Mouse (Mus musculus) neural tube, embryonic 13.5 days (tissue): Measurements from ENCODE around the gene B4galt4. TPM values are rescaled to one million over a fixed set of nuclear protein-coding genes. Genes with fewer than 3 reads are reported as not detected.

ENCODE experiments used
- ATAC-seq: fragments of 200-750 bp; cut with Nextera tagmentation; 2 replicates; pipeline ENCODE4 v1.8.0; 2017; ENCODE audit warnings: low read depth, mild to moderate bottlenecking, moderate TSS enrichment, moderate library complexity
- H3K27ac ChIP-seq: fragments of 300-500 bp; sonication (generic); replicated peaks from 2 replicates; pipeline ENCODE4 v1.5.1; 2015; ENCODE audit warnings: moderate library complexity, mild to moderate bottlenecking, inconsistent platforms
- H3K27me3 ChIP-seq: fragments of 300-500 bp; sonication (generic); 2 replicates; pipeline ENCODE4 v1.6.1; 2015; ENCODE audit warnings: mild to moderate bottlenecking, inconsistent platforms
- H3K36me3 ChIP-seq: fragments of 300-500 bp; sonication (generic); 2 replicates; pipeline ENCODE4 v1.6.1; 2015; ENCODE audit warnings: mild to moderate bottlenecking, inconsistent platforms
- H3K4me1 ChIP-seq: fragments of 300-500 bp; sonication (generic); replicated peaks from 2 replicates; pipeline ENCODE4 v1.6.1; 2015; ENCODE audit warnings: inconsistent platforms
- H3K4me2 ChIP-seq: fragments of 300-500 bp; sonication (generic); 2 replicates; pipeline ENCODE4 v1.6.1; 2015; ENCODE audit warnings: inconsistent platforms, mild to moderate bottlenecking, moderate library complexity
- H3K4me3 ChIP-seq: fragments of 300-500 bp; sonication (generic); 2 replicates; pipeline ENCODE4 v1.5.1; 2015; ENCODE audit warnings: mild to moderate bottlenecking, inconsistent platforms
- H3K9ac ChIP-seq: fragments of 300-500 bp; sonication (generic); 2 replicates; pipeline ENCODE4 v1.6.1; 2015; ENCODE audit warnings: moderate library complexity, mild to moderate bottlenecking, inconsistent platforms
- H3K9me3 ChIP-seq: fragments of 300-500 bp; sonication (generic); 2 replicates; pipeline ENCODE4 v1.6.1; 2016; ENCODE audit warnings: inconsistent platforms
- WGBS: fragments of 180-500 bp; shearing (Covaris S2); methylation state at CpG from one replicate; pipeline ENCODE4 v1.1.7; 2015; 5-methylcytosine and 5-hydroxymethylcytosine counted together
- polyA plus RNA-seq: library from polyadenylated mRNA; unstranded; fragments of >200 nt; fragmentation: Nextera tagmentation; extraction: Ambion mirVana; gene quantifications from 2 replicates; pipeline ENCODE4 v1.2.1, GENCODE M21; 2015

Gene B4galt4
- polyA plus RNA-seq, 1 experiment from 2014 or later, result 28.5 TPM

DNA sequence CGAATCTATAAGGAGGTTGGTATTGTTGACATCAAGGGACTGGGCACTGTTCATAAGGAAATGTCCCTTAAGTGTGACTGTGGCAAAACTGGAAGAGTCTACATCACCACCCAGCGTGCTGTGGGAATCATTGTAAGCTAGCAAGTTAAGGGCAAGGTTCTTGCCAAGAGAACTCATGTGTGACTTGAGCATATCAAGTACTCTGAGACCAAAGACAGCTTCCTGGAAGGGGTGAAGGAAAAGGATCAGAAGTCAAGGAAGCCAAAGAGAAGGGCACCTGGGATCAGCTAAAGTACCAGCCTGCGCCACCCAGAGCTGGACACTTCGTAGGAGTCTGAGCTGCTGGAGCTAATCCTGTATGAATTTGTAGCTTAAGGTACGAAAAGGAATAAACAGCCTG, 18.2 kb downstream of the B4galt4 start:
- Histone ChIP-seq H3K4me1 (0 out of 2 replicates have a peak, but pooled peaks cover 2% of the 10 kb centered on the region), H3K9me3 (no peaks in the 10 kb centered on the region), H3K9ac (no peak overlapping the region), H3K36me3 (peaks cover 32% of the 10 kb centered on the region), H3K27ac (no peak overlapping the region), H3K4me2 (no peak overlapping the region), H3K27me3 (no peaks in the 10 kb centered on the region), H3K4me3 (no peak overlapping the region)
- 93% methylated on average over 5 of the region's 5 CpGs for WGBS
- ATAC-seq, result no peak

DNA sequence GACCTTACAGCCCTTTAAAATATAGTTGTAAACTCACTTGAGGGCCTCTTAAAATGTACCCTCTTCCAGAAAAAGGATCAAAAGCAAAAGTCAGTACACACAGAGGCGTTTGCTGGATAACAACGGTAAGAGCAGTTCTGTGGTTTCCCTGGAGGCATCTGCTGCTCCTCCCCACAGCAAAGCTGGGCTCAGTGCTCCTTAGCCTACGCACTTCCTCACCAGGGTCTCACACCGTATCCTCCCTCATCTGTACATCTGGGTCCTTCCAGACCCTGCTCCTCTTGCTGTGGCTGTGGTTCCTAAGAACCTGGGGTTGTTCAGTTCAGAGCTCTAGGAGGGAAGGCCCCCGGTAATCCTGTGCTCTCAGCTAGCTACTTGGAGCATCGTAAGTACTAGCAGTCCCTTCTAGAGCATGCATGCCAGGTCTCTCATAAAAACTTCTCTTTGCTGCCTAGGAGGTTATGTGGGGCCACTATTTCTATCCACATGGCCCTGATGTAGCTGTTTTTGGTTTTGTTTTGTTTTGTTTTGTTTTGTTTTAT, 18.8 kb downstream of the B4galt4 start:
- no peak for ATAC-seq
- WGBS, result 87% methylated on average over 6 of the region's 6 CpGs
- no peak overlapping the region for H3K27ac ChIP-seq
- no peak overlapping the region for H3K9ac ChIP-seq
- no peaks in the 10 kb centered on the region for H3K9me3 ChIP-seq
- H3K4me2 ChIP-seq, result no peak overlapping the region
- peaks cover 32% of the 10 kb centered on the region for H3K36me3 ChIP-seq
- no peaks in the 10 kb centered on the region for H3K27me3 ChIP-seq
- H3K4me1 ChIP-seq, result 0 out of 2 replicates have a peak, but pooled peaks cover 1% of the 10 kb centered on the region
- H3K4me3 ChIP-seq, result no peak overlapping the region

DNA sequence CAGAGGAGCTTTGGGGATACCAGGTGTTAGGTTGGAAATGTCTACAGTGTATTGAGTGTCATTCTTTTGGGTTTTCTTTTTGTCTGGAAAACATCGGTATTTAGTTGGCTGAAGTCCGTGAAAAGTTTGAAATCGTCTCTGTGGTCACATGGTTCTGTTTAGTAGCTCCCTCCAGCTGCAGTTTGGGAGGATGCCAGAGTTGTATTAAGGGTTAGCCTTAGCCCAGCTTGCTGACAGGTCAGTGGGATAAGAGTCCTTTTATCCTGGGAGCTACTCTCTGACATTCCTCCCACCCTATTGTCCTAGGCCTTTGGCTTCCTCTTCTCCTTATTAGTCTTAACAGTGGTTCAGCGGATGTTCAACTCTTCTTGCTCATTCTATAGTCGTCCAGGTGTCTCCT, 19.9 kb downstream of the B4galt4 start:
- Histone ChIP-seq H3K4me1 (no peaks in the 10 kb centered on the region), H3K4me2 (no peak overlapping the region), H3K27me3 (no peaks in the 10 kb centered on the region), H3K4me3 (no peak overlapping the region), H3K27ac (no peak overlapping the region), H3K36me3 (peaks cover 36% of the 10 kb centered on the region), H3K9ac (no peak overlapping the region), H3K9me3 (no peaks in the 10 kb centered on the region)
- no peak for ATAC-seq
- 86% methylated on average over 5 of the region's 5 CpGs for WGBS

DNA sequence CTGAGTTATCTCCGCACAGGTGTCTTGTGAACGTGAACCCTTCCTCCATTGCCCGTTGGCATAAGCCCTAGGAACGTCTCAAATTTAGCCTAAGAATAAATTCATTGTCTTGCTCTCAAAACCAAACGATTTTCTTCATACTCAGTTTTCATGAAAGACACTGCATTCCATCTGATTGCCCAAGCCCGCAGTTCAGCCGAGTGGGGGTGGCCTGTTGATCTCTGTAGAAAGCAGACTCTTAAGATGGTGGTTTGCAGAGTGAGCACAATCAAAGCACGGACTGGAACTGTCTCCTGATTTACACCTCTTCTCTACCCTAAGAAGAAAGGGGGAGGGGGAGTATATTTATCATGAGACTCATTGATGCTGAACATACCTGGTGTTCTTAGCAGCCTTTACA, 20.3 kb downstream of the B4galt4 start:
- H3K36me3 ChIP-seq, result peaks cover 39% of the 10 kb centered on the region
- no peak for ATAC-seq

DNA sequence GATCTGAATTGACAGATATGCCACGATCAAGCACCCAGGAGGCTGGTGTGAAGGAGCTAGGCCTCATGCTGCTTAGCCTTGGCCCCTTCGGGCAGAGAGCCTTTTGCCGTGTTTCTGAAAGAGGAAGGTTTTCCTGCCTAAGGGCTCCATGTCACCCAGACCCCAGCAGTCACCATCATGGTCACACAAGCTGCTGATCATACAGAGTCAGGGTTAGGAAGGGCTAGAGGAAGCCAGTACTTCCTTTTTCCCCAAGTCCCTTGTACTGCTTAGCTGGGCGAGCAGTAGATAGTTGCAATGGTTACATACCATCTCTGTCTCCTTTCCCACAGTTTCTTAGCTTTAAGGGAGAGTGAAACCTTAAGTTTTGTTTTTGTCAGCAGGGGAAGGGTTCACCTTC, 21.4 kb downstream of the B4galt4 start:
- no peak for ATAC-seq
- H3K4me2 ChIP-seq, result no peak overlapping the region
- H3K27ac ChIP-seq, result no peak overlapping the region
- H3K36me3 ChIP-seq, result peaks cover 39% of the 10 kb centered on the region
- no peaks in the 10 kb centered on the region for H3K9me3 ChIP-seq
- WGBS, result 87% methylated on average over 4 of the region's 4 CpGs
- no peaks in the 10 kb centered on the region for H3K4me1 ChIP-seq
- H3K4me3 ChIP-seq, result no peak overlapping the region
- H3K27me3 ChIP-seq, result no peaks in the 10 kb centered on the region
- H3K9ac ChIP-seq, result no peak overlapping the region

More for the DNA sequence above, 20.3 kb downstream of the B4galt4 start:
- H3K4me2 ChIP-seq, result no peak overlapping the region
- no peaks in the 10 kb centered on the region for H3K4me1 ChIP-seq
- H3K9me3 ChIP-seq, result no peaks in the 10 kb centered on the region
- H3K27ac ChIP-seq, result no peak overlapping the region
- WGBS, result 83% methylated on average over 8 of the region's 8 CpGs
- H3K9ac ChIP-seq, result no peak overlapping the region
- H3K27me3 ChIP-seq, result no peaks in the 10 kb centered on the region
- H3K4me3 ChIP-seq, result no peak overlapping the region

DNA sequence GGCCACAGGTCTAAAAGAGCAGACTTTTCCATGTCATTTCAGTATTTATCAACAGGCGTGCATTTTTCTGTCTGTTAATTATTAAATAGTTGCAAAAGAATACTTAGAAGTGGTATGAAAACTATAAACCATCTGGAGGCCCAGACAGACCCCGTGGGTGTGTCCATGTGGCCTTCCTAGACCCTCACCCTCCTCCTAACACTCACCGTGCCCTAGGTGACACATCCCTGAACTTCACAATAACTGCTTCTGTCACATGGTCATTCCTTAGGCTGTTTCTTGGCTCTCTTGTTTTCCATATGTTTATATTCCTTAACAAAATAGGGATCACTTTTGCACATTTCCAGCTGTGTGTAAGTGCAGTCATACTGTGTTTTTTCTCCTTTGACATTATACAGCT, 24.6 kb downstream of the B4galt4 start:
- Histone ChIP-seq H3K27me3 (no peaks in the 10 kb centered on the region), H3K4me2 (no peak overlapping the region), H3K4me3 (no peak overlapping the region), H3K27ac (no peak overlapping the region), H3K4me1 (0 out of 2 replicates have a peak, but pooled peaks cover under 1% of the 10 kb centered on the region), H3K36me3 (peaks cover 30% of the 10 kb centered on the region), H3K9ac (no peak overlapping the region), H3K9me3 (no peaks in the 10 kb centered on the region)
- no peak for ATAC-seq
- WGBS, result 54% methylated on average over 3 of the region's 3 CpGs

DNA sequence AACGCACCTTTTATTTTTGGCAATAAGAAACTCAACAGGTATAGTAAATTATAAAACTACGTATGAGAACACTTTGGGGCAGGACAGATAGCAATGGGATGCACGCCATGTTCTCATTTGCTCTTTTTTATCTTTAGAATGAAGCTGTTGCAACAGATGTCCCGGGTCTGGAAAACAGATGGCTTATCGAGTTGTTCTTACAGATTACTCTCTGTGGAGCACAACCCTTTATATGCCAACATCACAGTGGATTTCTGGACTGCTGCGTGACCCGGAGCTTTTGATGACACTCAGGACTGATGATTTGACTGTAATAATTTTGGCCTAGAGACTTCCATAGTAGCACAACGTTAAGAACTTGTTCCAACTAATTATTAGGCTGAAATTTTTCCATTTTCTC, 25.7 kb downstream of the B4galt4 start:
- H3K36me3 ChIP-seq, result peaks cover 30% of the 10 kb centered on the region
- H3K4me3 ChIP-seq, result no peak overlapping the region
- no peaks in the 10 kb centered on the region for H3K9me3 ChIP-seq
- H3K27ac ChIP-seq, result no peak overlapping the region
- ATAC-seq, result no peak
- no peaks in the 10 kb centered on the region for H3K27me3 ChIP-seq
- H3K9ac ChIP-seq, result no peak overlapping the region
- peaks cover 7% of the 10 kb centered on the region for H3K4me1 ChIP-seq
- H3K4me2 ChIP-seq, result no peak overlapping the region
- 83% methylated on average over 8 of the region's 8 CpGs for WGBS

DNA sequence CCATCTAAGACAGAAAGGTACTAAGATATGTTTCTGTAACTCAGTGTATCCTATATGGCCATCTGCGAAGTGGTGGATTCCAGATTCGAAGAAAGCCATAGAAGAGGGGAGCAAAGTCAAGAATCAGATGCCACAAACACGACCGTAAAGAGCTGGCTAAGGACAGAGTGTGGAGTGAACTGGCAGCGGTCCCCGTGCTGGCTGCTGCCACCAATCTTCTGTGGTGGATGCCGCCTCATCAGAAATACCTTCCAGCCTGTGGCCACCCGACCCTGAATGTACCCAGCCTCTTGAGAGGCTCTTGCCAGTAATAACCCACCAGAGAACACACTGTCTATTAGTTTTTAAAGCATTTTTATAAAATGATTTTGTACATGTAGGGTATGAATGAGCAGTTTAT, 26.3 kb downstream of the B4galt4 start:
- Histone ChIP-seq H3K36me3 (peaks cover 29% of the 10 kb centered on the region), H3K4me1 (peaks cover 13% of the 10 kb centered on the region), H3K9ac (no peak overlapping the region), H3K4me3 (no peak overlapping the region), H3K9me3 (no peaks in the 10 kb centered on the region), H3K4me2 (no peak overlapping the region), H3K27me3 (no peaks in the 10 kb centered on the region), H3K27ac (no peak overlapping the region)
- WGBS, result 97% methylated on average over 8 of the region's 8 CpGs
- ATAC-seq, result no peak

DNA sequence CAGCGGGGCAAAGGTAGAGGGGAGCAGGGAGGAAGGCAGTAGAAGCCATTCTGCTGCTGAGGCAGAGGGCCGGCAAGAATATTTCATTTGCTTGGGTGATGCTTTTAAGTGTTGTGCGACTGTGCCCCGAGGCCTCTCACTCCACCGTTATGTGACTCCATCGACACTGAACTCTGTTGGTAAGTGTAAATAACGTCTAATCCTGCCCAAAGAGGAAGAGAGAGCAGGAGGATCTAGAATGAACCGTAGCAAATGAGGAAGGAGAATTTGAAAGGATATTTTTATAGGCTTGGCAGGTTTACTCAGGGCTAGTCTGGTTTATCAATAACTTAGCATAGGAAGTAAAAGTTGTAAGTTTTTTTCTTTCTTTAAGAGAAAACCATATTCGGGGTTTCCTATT, 27.5 kb downstream of the B4galt4 start:
- Histone ChIP-seq H3K9me3 (no peaks in the 10 kb centered on the region), H3K4me3 (no peak overlapping the region), H3K27me3 (no peaks in the 10 kb centered on the region), H3K4me2 (no peak overlapping the region), H3K9ac (no peak overlapping the region), H3K27ac (no peak overlapping the region), H3K36me3 (peaks cover 28% of the 10 kb centered on the region), H3K4me1 (peaks cover 15% of the 10 kb centered on the region)
- ATAC-seq, result no peak
- 83% methylated on average over 9 of the region's 9 CpGs for WGBS

DNA sequence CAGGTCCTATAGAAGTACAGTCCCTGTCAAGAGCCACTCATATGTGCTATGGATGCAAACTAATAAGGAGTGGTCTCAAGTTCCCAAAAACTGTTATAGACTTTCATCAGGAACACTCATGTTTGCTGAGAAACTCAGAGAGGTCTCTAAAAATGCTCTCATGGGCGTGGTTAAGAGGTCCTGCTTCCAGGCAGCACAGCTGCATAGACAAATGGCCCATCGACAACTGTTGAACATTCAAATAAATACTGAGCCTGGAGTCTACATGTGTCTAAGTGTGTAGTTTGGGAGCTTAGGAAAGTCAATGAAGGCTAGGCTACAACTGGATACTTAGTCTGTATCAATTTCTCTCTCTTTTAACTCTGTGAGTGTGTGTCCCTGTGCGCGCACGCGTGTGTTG, 29.1 kb downstream of the B4galt4 start:
- Histone ChIP-seq H3K4me1 (peaks cover 18% of the 10 kb centered on the region), H3K9ac (no peak overlapping the region), H3K4me2 (no peak overlapping the region), H3K4me3 (no peak overlapping the region), H3K27ac (no peak overlapping the region), H3K27me3 (no peaks in the 10 kb centered on the region), H3K36me3 (peaks cover 28% of the 10 kb centered on the region), H3K9me3 (no peaks in the 10 kb centered on the region)
- no peak for ATAC-seq
- 93% methylated on average over 6 of the region's 6 CpGs for WGBS

DNA sequence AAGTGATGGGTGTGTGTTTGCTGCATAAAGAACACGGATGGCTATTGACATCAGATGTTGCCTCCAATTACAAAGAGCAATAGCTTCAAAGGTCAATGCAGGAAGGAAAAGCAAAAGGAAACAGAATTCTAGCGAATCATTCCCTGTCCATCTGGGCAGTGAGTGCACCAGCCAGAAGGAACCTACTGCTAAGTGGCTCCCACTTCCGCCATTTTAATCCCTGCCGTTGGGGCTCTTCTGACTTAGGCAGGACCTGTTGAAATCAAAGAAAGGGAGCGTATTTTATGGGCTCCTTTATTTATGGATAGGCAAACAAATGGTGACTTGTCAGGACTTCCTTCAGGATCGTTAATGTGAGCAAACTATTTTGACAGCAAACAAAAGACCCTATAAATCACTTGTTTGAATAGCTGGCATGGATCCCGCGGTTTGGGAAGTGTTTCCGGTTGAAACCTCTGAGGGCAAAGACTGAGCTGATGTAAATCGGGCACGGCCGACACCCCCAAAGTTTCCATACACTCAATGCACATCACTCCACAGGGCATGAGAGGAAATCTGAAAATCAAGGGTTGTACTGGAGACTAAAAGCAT, 30.9 kb downstream of the B4galt4 start:
- no peak for ATAC-seq
- H3K36me3 ChIP-seq, result peaks cover 14% of the 10 kb centered on the region
- no peak overlapping the region for H3K4me3 ChIP-seq
- H3K27me3 ChIP-seq, result no peaks in the 10 kb centered on the region
- H3K4me1 ChIP-seq, result peaks cover 18% of the 10 kb centered on the region
- 14% methylated on average over 12 of the region's 12 CpGs for WGBS
- no peaks in the 10 kb centered on the region for H3K9me3 ChIP-seq
- H3K9ac ChIP-seq, result no peak overlapping the region
- no peak overlapping the region for H3K27ac ChIP-seq
- H3K4me2 ChIP-seq, result peak overlapping the region; percentile 24; the same call in 1 of the 2 replicates

DNA sequence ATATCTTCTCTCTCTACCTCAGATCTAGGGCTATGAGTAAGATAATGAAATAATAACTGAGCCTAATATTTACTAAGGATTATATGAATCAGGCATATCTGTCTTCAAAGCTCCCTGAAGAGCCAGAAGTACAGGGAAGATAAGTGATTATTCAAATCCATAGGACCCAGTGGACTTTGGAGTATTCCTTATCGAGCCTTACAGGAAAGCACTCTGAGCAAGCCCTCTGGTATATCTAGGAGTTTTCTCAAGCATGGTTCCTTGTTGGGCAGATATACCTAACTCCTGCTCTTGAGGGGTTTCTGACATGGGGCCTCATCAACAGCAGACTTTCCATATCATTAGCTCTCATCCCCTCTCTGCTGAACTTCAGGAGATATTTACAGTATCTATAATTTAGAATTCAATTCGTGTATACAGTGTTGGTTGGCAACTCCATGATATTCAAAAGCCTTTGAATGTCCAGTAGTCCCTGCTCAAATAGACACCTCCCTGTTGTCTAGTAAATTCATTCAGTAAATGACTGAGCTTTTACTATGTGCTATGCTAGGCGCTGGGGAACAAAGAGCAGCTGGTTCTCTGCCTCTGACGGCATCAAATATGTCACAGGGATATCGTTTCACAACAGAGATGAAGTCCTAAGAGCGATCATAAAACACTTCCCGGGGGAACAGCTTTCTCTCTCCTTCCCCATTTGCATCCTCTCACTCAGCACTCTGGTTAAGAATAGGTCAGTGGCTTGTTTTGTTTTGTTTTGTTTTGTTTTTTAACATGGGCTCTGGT, 33.1 kb downstream of the B4galt4 start:
- no peak overlapping the region for H3K4me2 ChIP-seq
- no peak overlapping the region for H3K4me3 ChIP-seq
- no peak overlapping the region for H3K9ac ChIP-seq
- H3K36me3 ChIP-seq, result no peaks in the 10 kb centered on the region
- H3K27me3 ChIP-seq, result no peaks in the 10 kb centered on the region
- H3K9me3 ChIP-seq, result no peaks in the 10 kb centered on the region
- no peak overlapping the region for H3K27ac ChIP-seq
- no peak for ATAC-seq
- H3K4me1 ChIP-seq, result peaks cover 18% of the 10 kb centered on the region
- 55% methylated on average over 7 of the region's 7 CpGs for WGBS
